Mouse (Mus musculus) CD4-positive, CD25-positive, alpha-beta regulatory T cell, adult 2 months (primary cell): ENCODE results near the gene Gm15013.
"Not testable (repeated sequence)": the region's sequence is repeated elsewhere in the genome, so short reads cannot be mapped to it uniquely, and the experiment has no call there.

Source experiments
- DNase-seq: peaks from one replicate; pipeline ENCODE4 v3.0.0-alpha.2; 2012; ENCODE audit warnings: low read depth, low spot score

The Gm15013 gene

DNA sequence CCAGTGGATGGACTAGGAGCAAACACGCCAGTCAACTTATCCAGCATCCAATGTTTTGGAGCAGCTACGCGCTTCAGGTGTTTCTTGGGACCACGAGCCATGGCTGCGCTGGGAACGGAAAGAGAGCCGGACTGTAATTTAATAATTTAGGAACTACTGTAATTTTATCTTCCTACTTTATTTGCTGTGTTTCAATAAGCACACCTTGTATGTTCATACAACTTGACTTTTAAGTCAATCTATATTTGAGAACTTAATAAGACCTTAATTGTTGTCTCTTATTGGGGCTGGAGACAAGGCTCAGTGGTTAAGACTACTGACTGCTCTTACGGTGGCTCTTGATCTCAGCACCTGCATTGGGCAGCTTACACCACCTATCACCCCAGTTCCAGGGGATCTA is at the start of gene Gm15013:
Gene Gm15013, minus strand, starts transcription at position 101 of the 400 bp plus-strand sequence.
- no peak for DNase-seq

DNA sequence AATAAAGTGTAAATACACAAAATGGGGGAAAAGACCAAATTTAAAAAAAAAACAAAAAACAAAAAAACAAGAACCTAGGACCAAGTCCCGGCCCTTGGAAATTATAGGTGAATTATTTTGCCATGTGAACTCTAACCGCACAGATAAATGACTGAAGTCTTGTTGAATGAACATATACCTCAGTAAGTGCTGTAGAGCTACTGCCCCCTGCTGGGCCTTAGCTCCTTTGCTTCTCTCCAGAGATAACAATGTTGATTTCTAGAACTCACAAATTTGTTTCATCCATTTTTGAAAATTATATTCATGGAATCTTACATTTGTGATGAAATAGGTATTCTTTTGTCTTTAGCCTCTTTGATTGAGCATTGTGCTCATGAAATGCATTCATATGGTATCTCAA is 48.3 kb upstream of the Gm15013 start:
- DNase-seq: peak; percentile 51

DNA sequence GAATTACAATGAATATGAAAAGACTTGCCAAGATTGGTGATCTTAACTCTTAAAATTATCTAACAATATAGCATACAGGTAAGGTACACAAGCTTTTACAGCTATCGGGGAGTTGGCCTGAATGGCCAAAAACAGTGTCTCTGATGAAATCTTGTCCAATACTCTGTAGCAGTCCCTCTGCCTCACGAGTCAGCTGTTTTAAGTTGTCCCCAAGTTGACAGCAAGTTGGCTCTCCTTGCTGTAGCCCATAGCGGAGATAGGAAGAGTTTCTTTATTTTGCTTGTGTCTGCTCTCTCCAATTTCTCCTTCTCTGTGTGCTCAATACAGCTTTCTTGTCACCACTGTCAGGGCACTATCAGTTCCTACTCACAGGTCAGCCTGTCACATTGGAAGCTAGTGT is 44.4 kb upstream of the Gm15013 start:
- not testable (repeated sequence) for DNase-seq

DNA sequence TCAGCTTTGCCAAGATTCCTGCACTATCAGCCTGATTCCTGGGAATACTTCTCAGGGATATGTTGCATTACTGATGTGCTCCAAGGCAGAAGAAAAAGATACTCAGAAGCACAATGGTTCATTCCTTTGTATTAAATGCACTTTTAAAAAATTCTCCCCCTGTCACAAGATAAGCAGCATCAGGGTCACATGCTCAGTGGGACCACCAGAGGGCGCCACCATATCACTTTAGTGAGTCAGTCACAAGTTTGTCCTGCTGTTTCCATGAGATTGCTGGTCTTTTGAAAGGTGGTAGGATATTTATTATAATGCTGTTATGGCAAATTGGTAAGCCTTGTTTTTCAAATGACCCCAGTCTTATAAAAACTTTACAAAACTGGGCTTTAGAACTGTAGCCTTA is 37.6 kb upstream of the Gm15013 start:
- DNase-seq: peak; percentile 65

DNA sequence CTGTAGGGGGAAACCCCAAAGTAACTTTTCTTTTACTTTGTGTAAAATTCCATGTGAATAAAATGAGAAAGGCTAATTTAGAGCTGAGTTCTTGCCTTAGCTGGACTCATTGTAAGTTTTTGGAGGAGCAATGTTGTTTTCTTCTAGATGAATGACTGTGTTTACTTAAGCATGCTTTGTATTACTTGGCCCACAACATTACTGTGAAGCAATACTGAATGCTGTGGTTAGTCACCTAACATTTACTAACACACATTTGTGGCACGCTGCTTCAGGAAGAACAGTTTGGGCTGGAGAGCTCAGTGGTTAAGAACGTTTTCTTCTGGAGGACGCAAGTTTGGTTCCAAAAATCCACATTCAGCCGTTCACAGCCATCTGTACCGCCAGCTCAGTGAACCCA is 22.8 kb upstream of the Gm15013 start:
- no peak for DNase-seq

DNA sequence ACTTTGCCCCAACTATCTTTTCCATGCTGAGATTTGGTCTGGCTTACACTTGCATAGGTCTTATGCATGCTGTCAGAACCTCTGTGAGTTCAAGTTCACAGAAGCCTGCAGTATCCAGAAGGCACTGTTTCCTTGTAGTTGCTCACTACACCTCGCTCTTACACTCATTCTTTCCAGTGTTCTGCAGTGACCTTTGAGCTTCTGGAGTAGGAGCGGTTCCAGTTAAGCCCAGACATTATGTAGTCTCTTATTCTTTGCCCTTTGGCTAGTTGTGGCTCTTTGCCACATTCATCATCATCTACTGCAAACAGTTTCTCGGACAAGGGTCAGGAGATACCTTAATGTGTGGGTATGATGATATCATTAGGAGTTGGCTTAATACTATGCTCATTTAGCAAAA is 16.3 kb upstream of the Gm15013 start:
- no peak for DNase-seq

DNA sequence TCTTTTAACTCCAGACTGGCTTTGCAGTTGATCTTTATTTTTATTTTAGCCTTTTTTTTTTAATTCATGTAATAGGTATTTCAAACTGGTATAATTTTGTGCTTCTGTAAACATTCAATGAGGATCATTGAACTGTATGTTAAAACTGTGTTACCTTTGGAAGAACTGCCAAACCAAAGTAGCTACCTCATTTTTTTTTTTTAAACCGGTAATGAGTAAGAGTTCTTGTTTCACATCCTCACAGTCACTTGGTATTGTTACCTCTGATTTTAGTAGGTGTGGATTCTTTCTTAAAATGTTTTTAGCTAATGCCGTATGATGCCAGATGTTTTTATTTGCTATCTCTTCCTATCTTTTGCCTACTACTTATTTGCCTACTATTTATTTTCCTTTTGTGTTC is 8.1 kb upstream of the Gm15013 start:
- no peak for DNase-seq

DNA sequence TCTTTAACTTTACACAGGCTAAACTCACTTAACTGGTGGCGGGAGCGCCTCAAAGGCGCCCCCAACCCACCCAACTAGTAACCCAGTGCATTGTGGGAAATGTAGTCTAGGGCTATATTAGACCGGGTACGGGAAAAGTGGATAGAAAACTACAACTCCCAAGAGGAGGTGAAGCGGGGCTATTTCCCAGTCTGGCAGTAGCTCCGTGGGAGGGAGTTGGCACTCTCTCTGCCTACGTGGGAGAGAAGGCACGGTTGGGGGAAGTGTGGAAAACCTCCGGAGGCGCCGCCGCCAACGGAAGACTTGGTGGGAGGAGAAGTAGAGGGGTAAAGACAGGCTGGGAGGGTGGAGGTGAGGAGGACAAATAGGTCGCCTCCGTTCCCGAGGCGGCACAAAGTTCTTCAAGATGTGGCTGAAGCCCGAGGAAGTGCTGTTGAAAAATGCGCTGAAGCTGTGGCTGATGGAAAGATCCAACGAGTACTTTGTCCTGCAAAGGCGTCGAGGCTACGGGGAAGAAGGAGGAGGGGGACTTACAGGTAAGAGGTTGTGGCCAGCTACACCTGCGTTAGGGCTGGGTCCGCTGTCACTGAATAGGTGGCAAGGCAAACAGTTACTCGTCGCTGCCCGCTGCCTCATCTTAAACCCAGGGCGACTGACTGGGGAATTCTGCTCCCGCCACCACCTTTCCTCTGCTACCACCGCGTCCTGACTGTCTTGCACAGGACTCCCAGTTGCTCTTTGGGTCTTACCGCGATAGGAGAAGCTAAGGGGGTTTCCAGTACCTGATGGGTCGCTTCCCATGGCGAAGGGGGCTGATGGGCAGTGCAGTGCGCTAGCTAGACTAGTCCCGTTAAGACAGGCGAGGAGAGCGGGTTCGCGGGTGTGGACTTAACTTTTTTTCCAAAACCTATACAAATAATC is 29.2 kb downstream of the Gm15013 start, which contains the start of gene Tbc1d8b:
Gene Tbc1d8b, plus strand, starts transcription at position 222 of the 921 bp plus-strand sequence.
- peak; percentile 82 for DNase-seq

DNA sequence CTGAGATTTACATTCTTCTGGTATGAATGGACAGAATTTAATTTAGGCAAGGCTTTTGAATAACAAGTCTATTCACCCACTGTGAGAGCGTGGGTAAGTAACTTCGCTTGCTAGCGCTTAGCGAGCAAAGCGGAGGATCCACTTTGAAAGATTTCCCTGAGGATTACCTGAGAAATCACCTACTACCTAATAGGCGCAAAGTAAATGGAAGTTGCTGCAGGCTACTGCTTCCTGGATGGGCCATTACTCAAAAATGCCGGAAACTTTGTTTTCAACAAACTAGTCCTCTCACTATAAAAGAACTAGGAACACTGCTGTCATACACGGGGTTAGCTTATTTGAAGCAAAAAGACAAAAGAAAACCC is 29.9 kb downstream of the Gm15013 start:
- no peak for DNase-seq

DNA sequence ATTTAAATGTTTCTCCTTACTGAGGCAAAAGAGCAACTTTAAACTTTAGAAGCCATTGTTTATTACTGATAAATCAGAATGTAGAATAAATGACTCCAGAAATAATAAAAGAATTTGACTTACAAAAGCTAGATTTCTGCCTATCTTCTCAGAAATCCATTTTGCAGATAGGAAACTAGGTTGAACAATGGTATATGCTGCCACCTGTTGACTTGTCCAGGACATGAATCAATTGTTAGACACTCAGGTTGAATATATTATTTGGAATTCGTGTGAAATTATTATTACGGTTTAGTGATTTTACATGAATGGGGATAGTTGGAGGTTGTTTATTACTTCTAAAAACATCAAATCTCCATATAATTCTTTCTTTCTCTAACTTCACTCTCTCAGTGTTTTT is 48.5 kb downstream of the Gm15013 start:
- DNase-seq: peak; percentile 47
